Mouse (Mus musculus): ENCODE measurements around the gene Gm37240.
"Not testable (repeated sequence)": the region's sequence is repeated elsewhere in the genome, so short reads cannot be mapped to it uniquely, and the experiment has no call there.

Gm37240 gene

DNA sequence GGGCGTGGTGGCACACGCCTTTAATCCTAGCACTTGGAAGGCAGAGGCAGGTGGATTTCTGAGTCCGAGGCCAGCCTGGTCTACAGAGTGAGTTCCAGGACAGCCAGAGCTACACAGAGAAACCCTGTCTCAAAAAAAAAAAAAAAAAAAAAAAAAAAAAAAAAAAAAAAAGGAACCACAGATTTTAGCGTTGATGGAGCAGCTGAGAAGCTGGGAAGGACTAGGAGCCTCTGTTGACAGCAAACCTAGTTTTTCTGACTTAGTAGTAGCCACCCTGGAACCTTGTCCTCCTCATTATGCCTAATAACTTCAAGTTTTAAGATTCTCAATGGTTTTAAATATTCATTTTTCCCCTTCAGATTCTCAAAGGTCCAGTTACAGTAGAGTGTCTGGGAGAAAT, 1239.2 kb downstream of the Gm37240 start:
- in situ Hi-C loops (cut with MboI): not testable (repeated sequence)

DNA sequence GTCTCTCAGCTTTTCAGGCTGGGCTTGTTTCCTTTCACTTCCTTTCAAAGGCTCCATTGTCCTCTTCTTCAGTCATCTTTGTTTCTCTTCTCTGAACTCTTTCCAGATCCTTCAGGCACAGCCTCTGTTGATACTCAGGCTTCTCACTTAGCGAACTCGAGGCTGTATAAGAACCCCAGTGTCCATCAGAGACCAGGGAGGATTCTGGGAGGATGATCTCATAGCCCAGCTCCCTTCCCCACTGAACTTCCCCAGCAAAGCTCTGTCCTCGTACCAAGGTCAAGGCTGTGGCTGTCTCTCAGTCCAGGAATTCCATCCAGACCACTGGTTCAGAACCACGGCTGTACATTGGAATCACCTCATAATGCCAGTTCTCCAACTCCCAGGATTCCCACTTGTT, 1239.7 kb downstream of the Gm37240 start:
- in situ Hi-C loops (cut with MboI): no loop called here

DNA sequence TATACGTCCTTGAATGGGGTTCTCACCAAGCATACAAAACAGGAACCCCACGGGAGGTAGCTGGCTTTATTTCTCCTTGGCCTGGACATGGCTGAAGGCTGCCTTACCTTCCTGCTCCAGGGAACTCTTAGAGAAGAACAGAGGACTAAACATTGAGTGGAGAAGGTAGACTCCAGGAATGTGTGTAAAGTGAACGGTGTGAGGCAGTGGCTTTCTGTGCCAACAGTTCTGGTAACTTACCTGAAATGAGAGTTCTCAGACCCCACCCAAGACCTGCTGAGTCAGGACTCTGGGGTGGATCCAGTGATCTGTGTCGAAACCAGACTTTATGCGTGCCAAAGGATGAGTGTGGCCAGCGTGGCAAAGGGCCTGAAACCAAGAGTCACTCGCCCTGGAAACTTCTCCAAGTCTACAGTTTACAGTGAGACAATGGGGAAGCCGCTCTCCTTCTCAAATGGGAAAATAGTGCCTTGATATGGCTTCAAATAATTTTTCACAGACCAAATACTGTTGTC, 1240.9 kb downstream of the Gm37240 start:
- in situ Hi-C loops (cut with MboI): no loop called here

DNA sequence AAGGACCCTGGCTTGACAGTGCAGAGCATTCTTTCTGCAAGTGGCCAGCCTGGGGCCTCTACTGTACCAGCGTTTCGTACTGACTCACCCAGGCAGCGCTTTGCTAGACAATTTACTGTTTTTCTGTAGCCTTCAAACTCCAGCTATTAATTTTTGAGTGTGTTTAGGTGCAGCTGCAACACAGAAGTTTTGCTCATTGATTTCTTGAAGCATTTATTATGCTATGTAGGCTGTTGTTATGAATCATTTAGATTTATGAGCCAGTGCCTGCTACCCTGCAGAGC, 1241.4 kb downstream of the Gm37240 start:
- in situ Hi-C loops (cut with MboI): no loop called here

DNA sequence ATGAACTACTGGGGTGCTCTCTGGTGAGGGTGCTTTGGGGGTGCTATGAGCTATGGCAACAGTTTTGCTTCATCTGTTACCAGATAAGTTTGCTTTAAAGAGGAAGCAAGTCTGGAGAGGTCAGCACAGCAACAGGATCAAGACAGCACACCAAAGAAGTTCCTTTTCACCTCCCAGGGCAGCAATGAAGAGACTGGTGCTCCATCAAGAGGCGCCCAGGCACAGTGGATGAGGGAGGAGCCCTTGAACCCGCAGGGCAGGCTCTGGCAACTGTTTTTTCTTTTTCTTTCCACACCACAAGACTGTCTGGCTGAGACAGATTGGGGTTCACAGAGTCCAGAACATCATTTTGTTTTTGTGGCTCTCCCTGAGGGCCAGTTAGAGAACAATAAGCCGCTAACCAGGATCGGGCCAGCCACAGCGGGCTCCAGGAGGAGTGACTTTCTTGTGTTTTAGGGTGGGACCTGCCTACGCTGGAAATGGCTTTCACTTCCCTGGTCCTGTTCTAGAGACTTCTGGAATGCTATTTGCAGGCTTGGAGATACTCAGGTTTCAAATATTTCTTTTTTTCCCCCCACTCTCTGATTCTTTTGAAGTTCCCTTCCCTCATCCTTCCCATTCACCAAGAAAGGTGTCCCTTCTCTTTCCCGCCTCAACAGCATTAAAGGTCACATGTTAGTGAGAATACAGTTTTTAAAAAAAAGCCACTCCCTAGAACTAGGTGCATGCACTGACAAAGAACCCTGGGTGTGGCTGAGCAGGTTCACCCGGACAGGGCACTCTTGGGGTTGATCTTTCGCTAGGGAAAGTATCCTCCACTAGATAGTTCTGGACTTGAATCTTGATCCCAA, 1241.9 kb downstream of the Gm37240 start:
- in situ Hi-C loops (cut with MboI): no loop called here

DNA sequence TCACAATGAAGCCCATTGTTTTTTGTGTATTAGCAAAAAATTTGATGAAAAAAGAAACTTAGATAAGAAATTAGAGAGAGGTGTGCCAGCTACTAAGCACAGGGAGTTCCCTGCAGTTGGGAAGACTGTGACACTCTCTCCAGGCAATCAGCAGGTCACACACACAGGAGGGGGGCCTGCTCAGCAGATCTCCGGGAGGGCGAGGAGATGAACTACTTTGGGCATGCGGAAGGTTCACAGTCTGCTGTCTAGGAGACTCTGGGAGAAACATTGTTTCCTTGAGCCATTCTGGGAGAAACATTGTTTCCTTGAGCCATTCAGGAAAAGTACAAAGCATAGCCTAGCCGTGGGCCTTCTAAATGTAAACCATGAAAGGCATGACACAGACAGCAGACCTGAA, 1244.4 kb downstream of the Gm37240 start:
- in situ Hi-C loops (cut with MboI): no loop called here

DNA sequence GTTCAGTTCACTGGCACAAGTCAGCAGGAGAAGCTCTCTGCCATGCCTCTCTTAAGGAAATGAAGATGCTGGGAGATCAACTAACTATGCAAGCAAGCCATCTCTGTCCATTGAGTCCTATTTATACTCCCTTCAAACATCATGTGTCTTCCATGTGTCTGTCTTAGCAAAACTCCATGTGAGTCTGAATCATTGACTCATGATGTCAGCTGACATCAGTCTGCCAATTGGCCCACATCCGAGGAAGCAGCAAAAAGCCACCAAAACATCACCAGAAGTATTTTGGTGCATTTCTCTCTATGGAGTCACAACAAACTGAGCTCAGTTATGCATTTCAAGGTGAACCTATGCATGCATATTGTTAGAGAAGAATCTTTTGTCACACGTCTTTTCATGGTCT, 1245.9 kb downstream of the Gm37240 start:
- in situ Hi-C loops (cut with MboI): no loop called here

DNA sequence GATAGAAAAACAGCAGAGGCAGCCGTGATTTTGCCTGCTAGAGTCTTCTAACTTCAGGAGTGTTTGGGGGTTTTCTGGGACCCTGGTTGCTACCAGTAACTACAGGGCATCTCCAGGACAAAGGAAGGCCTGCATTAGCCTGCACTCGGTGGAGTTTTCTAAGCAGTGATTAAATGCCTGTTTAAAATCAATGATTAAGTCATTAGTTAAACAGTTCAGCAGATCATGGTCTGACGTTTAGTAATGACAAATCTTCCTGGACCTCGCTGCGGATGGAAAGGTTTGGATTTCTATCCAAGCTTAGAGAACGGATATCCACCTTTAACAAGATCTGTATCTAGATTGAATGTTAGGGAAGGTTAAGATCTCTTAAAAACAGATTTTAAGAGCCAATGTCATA, 1246.8 kb downstream of the Gm37240 start:
- in situ Hi-C loops (cut with MboI): no loop called here

DNA sequence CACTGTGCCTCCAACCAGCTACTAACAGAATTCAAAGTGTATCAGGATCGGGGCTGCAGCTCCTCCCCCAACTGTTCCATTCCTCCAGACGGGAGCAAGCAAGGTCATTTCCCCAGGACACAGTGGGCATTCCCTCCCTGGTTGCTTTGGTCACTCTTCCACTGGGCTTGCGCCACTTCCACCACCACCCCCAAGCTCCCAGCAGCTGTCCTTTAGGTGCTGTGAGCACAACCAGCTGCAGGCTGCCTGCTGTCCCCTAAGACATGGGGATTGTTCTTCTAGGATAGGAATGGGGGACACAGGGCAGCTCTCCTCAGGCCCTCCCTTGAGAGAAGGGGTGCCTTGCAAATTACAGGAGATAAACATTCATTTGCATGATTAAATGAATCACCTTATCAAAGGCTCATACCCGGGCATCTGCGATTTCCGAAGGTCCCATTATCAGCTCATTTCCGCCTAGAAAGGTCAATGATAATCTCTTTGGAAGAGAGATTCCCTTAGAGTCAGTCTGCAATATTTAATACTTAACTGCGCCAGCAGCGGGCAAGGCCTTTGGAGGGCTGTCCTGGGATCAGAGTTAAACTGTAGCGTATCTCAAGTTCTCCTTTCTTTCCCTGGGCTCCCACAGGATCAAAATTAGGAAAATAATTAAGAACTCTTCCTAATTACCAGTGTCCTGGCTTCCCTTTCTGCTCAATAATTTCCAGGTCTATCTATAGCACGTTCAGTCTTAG, 1247.4 kb downstream of the Gm37240 start:
- in situ Hi-C loops (cut with MboI): no loop called here

DNA sequence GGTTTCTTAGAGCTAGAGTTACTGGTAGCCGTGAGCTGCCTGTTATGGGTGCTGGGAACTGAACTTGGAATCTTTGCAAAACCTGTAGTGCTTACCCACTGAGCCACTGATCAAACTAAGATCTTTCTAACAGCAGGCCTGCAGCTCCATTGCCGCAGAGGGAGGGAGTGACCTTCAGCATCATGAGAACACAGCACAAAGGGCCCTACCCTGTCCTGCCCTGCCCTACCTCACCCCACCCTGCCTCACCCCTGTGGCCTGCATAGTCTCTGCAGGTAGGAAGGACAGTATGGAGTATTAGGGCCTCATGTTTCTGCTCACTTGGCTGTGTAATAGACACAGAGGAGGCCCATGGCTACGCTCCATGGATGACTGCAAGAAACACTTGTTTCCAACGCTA, 1248.5 kb downstream of the Gm37240 start:
- in situ Hi-C loops (cut with MboI): no loop called here

DNA sequence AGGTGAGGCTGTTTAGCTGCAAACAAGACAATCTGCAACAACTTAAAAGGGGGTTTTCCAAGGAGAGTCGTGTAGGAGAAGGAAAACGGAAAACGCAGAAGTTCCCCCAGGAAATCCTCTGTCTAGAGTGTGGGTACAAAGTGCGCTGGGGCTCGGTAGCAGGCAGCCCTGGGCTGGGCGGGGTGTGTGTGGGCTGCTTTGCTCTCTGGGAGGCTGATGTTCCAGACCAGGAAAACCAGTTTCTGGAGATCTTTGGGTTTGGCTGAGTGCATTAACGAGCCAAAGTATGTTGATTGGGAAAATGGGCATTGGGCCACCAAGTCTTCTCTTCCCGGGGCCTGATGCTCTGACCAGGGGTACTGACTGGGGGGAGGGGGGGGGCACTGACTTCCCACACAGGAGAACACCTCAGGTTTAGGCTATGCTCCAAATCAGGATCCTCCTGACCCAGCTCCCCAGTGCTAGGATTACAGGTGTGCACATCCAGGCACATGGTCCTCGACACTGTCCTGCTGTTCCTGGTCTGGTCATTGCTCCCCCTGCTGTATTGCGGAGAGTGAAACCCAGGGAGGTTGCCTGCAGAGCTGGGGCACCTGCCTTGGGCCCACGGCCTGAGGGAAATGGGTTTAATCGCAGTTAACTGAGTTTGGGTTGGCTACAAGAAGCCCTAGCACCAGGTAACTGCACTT, 1249.3 kb downstream of the Gm37240 start:
- in situ Hi-C loops (cut with MboI): no loop called here

DNA sequence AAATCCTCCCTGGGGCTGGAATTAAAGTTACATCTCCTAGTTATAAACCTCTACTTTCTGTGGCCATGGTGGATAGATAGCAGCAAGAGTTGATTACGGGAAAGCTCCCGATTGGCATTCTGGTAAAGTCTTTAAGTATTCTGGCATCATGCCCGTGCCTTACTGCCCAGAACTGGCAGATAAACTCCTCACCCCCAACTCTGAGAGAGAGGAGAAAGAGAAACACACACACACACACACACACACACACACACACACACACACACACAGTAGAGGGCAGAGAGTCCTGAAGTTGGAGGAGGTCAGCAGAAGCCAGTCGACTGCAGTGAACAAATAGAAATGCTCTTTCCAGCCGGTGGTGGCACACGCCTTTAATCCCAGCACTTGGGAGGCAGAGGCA, 1250.2 kb downstream of the Gm37240 start:
- in situ Hi-C loops (cut with MboI): no loop called here

DNA sequence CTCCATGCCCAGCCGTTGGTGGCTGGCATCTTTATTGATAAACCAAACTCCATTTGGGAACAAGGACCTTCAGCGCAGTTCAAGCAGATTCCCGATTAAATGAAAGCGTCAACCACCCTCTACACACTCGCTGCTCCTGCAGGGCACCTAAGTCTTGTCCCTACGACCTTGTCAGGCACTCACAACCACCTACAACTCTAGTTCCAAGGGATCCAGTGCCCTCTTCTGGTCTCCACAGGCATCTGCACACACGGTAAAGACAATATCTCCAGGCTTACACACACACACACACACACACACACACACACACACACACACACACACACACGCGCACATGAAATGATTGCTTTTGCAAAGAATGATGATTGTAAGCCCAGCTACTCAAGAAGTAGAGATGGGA, 1255.7 kb downstream of the Gm37240 start:
- in situ Hi-C loops (cut with MboI): no loop called here

DNA sequence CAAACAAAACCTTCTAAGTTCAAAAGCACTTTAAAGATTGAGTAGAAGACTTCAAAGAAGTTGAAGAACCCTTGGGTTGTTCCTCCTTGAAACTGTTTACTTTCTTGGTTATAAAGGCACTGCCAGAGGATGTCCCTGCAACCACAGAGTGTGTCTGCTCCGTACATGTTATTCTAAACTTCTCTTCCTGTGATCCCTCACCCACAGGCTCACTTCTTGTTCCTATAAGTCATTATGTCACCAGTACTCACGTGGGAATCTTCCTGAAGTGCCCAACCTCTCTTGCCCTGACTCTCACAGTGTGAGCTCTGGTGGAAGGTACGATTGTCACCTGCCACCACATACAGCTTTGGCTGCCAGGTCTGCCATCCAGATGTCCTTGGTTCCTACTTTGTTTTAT, 1265.3 kb downstream of the Gm37240 start:
- in situ Hi-C loops (cut with MboI): no loop called here

DNA sequence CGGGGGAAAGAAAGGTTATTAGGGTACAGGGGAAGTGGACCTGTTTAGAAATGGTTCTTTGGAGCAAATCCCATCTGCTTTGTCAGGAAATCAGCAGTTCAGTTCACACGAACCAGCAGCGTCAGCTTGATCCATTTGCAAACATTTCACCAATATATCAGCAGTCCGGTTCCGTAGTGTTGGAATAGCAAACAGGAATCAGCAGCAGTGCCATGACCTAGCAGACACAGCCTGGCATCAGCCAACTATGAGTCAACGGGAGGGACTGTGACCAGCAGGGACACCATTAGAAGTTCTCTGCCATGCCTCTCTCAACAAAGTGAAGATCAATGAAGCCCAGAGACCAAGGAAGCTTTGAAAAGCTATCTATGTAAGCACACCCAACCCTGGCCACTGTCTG, 1267.6 kb downstream of the Gm37240 start:
- in situ Hi-C loops (cut with MboI): no loop called here

DNA sequence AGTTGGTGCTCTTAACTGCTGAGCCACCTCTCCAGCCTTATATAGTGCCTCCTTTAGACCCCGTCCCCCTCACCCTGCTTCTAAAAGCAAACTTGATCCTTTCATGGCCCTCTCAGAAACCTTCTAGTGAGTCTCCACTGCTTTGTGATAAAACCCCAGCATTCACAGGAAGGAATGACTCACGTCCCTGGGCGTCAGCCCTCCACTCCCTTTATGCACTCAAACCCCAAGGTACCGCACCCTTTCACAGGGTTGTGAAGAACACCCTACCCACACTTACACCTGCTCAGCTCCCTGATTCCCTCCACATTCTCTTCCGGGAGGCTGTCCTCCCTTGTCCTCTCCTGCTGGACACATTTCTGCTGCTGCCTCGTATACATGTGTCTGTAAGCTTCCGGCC, 1268.3 kb downstream of the Gm37240 start:
- in situ Hi-C loops (cut with MboI): no loop called here

DNA sequence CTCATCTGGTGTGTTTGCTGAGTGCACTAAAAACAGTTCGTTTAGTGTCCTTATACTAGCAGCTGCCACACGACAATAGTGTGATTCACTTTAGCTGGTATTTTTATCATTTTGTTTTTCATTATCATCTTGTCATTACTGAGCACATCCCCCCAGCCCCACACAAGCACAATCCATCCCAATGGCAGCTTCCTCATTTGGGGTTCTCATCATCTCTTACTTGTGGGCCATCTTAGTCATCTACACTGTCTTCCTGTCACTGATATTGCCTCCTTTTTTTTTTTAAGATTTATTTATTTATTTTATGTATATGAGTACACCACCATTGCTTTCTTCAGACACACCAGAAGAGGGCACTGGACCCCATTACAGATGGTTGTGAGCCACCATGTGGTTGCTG, 1268.7 kb downstream of the Gm37240 start:
- in situ Hi-C loops (cut with MboI): no loop called here

DNA sequence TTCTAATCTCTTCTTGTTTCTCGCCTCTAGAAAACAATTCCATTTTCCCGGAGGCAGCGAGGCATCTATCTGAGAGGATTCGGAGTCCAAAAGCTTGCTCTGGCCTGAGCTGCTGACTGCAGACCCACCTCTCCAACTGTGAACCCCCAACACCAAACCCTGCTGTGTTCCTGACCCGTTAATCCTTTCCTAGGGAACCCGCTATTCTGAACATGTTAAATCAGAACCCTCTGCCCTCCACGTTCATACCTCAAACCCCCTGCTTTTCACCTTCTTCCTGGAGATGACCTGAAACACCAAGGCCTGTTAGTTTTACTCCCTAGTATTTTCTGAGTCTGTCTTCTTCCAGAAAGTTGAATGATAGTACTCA, 1271.5 kb downstream of the Gm37240 start:
- in situ Hi-C loops (cut with MboI): no loop called here

DNA sequence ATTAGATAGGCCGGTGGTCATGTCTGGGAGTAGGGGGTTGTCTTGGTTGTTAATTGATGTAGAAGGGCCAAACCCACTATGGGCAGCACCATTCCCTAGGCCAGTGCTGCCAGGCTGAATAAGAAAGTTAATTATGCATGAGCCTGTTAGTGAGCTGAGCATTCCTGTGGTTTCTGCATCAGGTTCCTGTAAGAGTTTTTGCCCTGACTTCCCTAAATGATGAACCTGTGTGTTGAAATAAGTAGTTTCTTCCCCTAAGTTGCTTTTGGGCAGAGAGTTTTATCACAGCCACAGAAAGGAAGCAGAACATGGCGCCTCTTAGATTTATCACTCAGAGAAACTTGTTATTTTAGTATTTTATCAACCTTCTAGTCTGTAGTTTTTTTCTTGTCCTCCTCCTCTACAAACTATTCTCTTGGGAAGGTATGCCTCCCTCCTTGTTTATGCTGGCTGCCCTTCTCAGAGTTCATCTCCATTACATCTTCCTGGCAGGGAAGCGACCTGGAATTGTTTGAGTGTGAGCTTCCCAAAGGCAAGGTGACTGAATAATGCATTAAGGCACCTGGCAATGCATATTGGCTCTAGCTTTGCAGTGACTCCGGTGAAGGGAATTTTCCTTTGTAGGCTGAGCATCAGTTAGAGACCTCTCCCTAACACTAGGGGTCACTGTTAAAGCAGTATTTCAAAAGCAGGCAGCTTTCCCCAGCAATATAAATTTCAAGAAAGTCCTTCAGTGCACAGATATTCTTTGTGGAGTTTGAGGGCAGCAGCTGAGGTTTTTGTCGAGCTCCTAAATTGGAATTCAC, 1272.1 kb downstream of the Gm37240 start:
- in situ Hi-C loops (cut with MboI): no loop called here

DNA sequence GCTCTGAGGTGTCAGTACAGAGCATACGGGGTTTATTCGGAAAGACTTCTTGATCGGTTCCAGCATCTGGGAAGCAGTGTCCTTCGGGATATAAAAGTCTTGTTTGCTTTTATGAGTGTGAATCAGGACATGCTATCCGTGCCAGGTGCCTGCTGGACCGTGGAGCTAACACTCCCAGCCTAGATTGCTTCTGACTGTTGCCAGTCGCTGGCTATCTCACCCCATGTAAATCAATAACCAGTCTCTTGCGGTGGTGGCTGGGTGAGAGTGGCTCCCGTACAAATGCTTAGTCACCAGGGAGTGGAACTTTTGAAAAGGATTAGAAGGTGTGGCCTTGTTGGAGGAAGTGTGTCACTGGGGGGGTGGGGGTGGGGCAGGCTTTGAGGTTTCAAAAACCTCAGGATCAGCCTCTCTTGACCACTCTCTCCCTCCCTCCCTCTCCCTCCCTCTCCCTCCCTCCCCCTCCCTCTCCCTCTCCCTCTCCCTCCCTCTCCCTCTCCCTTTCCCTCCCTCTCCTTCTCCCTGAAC, 1277.1 kb downstream of the Gm37240 start:
- in situ Hi-C loops (cut with MboI): no loop called here

DNA sequence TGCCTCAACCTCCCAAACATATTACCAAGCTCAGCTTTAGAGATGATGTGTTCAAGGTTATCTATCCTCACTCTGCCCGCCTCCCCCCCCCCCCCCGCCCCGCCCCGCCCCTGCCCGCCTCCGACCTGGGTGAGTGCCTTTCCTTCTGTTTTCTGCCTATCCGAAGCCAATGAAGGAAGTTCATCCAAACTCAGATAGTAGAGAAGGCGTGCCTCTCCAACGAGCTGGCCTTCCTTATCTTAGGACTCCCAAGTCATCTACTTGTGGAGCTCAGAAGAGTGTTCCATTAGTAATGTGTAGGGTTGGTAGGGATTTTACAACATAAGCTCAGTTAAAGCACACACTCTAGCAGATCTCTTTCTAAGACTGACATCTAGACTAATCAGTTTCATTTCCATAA, 1284.1 kb downstream of the Gm37240 start:
- in situ Hi-C loops (cut with MboI): no loop called here

DNA sequence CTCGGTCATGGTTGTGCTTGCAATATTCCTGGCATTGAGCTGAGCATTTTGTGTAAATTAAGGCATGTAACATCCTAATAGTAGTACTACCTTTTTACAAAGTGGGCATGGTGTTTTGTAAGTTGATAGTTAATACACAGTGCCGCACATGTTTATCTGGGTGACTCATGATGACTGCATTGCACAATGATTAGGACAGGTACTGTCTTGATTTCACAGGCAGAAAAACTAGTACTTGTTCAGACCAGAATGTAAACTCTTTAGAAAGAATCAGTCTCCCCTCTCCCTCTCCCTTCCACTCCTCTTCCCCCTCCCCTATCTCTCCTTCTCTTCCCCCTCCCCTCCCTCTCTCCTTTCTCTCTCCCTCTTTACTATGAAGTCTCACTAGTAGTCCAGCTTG, 1284.6 kb downstream of the Gm37240 start:
- in situ Hi-C loops (cut with MboI): no loop called here

All from mature B cell (primary cell).